Mouse (Mus musculus) midbrain, embryonic 14.5 days (tissue): ENCODE measurements around the gene Sowahb. TPM values are rescaled to one million over a fixed set of nuclear protein-coding genes. Genes with fewer than 3 reads are reported as not detected.

Experiments used
- ATAC-seq: fragments of 200-750 bp; cut with Nextera tagmentation; 2 replicates; pipeline ENCODE4 v1.8.0; 2017; ENCODE audit warnings: moderate number of reproducible peaks, moderate library complexity; ENCODE audit not compliant: low FRiP score, low TSS enrichment
- DNase-seq: peaks from one replicate; pipeline ENCODE4 v3.0.0-alpha.2; 2015
- H3K27ac ChIP-seq: fragments of 300-500 bp; sonication (generic); replicated peaks from 2 replicates; pipeline ENCODE4 v1.5.1; 2014; ENCODE audit warnings: mild to moderate bottlenecking, low read depth, low read length, moderate library complexity
- H3K27me3 ChIP-seq: fragments of 300-500 bp; sonication (generic); 2 replicates; pipeline ENCODE4 v1.6.1; 2014; ENCODE audit warnings: low read length, control low read depth, mixed read lengths; ENCODE audit not compliant: control insufficient read depth, insufficient read depth
- H3K36me3 ChIP-seq: fragments of 300-500 bp; sonication (generic); 2 replicates; pipeline ENCODE4 v1.6.1; 2014; ENCODE audit warnings: low read length, control low read depth; ENCODE audit not compliant: control insufficient read depth, insufficient read depth
- H3K4me1 ChIP-seq: fragments of 300-500 bp; sonication (generic); 2 replicates; pipeline ENCODE4 v1.6.1; 2014; ENCODE audit warnings: mild to moderate bottlenecking, antibody characterized with exemption, low read length, control low read depth; ENCODE audit not compliant: control insufficient read depth, insufficient read depth
- H3K4me2 ChIP-seq: fragments of 300-500 bp; sonication (generic); 2 replicates; pipeline ENCODE4 v1.6.1; 2014; ENCODE audit warnings: mild to moderate bottlenecking, low read length, moderate library complexity
- H3K4me3 ChIP-seq: fragments of 300-500 bp; sonication (generic); replicated peaks from 2 replicates; pipeline ENCODE4 v1.5.1; 2014; ENCODE audit warnings: low read depth, low read length
- H3K9ac ChIP-seq: fragments of 300-500 bp; sonication (generic); replicated peaks from 2 replicates; pipeline ENCODE4 v1.6.1; 2014; ENCODE audit warnings: mild to moderate bottlenecking, low read length, moderate library complexity
- H3K9me3 ChIP-seq: fragments of 300-500 bp; sonication (generic); 2 replicates; pipeline ENCODE4 v1.6.1; 2016; ENCODE audit warnings: low read length, control low read depth, mixed read lengths; ENCODE audit not compliant: control insufficient read depth
- WGBS: fragments of 180-500 bp; shearing (Covaris S2); extraction: QIAGEN DNeasy Blood & Tissue Kit; methylation state at CpG from one replicate; pipeline ENCODE4 v1.1.7; 2014; 5-methylcytosine and 5-hydroxymethylcytosine counted together
- polyA plus RNA-seq: library from polyadenylated mRNA; unstranded; fragments of >200 nt; fragmentation: Nextera tagmentation; extraction: Ambion mirVana; gene quantifications from 2 replicates; pipeline ENCODE4 v1.2.1, GENCODE M21; 2014

Sowahb gene
- polyA plus RNA-seq, 1 experiment from 2014 or later, result not detected

DNA sequence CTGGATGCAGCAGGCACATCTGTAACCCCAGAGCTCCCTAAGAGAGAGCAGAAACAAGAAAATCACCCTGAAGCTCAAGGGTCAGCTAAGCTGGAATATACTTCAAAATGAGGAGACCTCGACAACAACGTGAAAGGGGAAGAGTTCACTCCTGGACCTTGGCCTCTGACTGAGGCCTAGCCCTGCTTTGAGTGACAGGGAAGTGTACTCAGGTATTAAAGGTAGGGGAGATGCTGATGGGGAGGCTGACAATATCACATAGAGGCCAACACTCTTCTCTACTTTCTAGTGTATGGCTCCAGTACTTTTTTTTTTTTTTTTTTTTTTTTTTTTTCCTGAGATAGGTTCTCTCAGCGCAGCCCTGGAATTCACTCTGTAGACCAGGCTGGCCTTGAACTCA is 34.8 kb upstream of the Sowahb start:
- ATAC-seq (no peak), DNase-seq (no peak)
- no peak overlapping the region for H3K4me2 ChIP-seq
- H3K4me1 ChIP-seq, result no peaks in the 10 kb centered on the region
- H3K36me3 ChIP-seq, result no peaks in the 10 kb centered on the region
- H3K27ac ChIP-seq, result no peak overlapping the region
- H3K27me3 ChIP-seq, result no peaks in the 10 kb centered on the region
- H3K9ac ChIP-seq, result no peak overlapping the region
- WGBS, result 88% methylated on average over 3 of the region's 3 CpGs
- H3K9me3 ChIP-seq, result no peaks in the 10 kb centered on the region
- H3K4me3 ChIP-seq, result no peak overlapping the region

DNA sequence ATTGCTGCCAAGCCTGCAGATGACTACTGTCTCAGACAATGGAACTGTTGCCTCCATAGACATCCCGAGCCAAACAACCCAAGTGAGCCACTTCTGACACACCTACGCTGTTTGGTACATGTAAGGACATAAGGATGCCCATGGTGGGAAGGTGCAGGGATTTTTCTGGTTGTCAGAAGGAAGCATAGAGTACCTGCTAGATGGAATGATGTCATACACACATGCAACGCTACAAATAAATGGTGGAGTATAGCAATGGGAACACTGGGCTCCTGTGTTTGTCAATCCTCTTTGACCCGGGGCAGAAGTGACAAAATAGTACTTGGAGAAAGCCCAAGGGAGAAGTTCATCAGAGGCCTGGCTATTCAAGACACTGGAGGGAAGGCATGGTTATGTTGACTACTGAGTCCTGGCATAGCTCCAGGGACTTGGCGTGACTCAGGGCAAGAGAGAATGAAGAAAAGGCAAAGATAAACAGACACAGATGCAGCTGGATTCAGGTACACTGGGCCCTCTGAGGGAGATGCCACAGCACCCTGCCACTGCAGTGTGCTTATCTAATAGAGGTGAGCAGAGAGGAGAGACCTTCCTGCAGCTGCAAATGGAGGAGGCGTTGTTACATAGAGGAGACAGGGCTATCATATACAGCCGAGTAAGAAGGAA is 33.0 kb upstream of the Sowahb start:
- Histone ChIP-seq H3K36me3 (no peaks in the 10 kb centered on the region), H3K4me2 (no peak overlapping the region), H3K9me3 (no peaks in the 10 kb centered on the region), H3K4me1 (no peaks in the 10 kb centered on the region), H3K9ac (no peak overlapping the region), H3K27me3 (no peaks in the 10 kb centered on the region), H3K27ac (no peak overlapping the region), H3K4me3 (no peak overlapping the region)
- no peak for ATAC-seq
- DNase-seq, result no peak
- WGBS, result 88% methylated on average over 7 of the region's 7 CpGs

GRCm38 (mm10) chr5:93060865-93061264 is 16.0 kb upstream of the Sowahb start:
- no peak for DNase-seq
- 88% methylated on average over 4 of the region's 4 CpGs for WGBS
- no peaks in the 10 kb centered on the region for H3K36me3 ChIP-seq

GRCm38 (mm10) chr5:93053606-93054397 is 9.0 kb upstream of the Sowahb start:
- Histone ChIP-seq H3K27me3 (0 out of 2 replicates have a peak, but pooled peaks cover 5% of the 10 kb centered on the region), H3K36me3 (no peaks in the 10 kb centered on the region), H3K9ac (no peak overlapping the region), H3K27ac (no peak overlapping the region), H3K4me3 (no peak overlapping the region), H3K4me1 (no peaks in the 10 kb centered on the region), H3K4me2 (no peak overlapping the region), H3K9me3 (no peaks in the 10 kb centered on the region)
- DNase-seq, result no peak
- 52% methylated on average over 8 of the region's 8 CpGs for WGBS
- ATAC-seq, result no peak

More at GRCm38 (mm10) chr5:93060865-93061264, 16.0 kb upstream of the Sowahb start:
- Histone ChIP-seq H3K27ac (no peak overlapping the region), H3K9ac (no peak overlapping the region), H3K9me3 (no peaks in the 10 kb centered on the region), H3K4me3 (no peak overlapping the region), H3K4me2 (no peak overlapping the region), H3K4me1 (no peaks in the 10 kb centered on the region), H3K27me3 (no peaks in the 10 kb centered on the region)
- ATAC-seq, result no peak

DNA sequence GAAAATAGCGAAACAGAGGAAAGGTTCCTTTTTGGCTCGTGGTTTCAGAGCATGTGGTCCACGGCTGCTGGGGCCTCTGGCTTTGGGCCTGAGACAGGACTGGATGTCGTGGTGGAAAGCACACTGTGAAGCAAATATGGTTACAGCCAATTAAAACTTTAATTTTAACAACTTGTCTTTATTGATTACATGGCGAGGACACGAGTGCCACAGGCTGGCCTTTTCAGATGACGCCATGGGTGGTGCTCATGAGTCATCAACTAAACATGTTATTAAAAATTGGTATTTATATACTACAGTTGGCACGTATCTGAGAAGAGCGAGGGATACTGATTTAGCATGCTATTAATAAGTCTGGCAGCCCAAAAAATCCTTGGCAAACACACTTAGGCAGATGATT is 7.1 kb upstream of the Sowahb start:
- no peaks in the 10 kb centered on the region for H3K4me1 ChIP-seq
- no peak overlapping the region for H3K4me3 ChIP-seq
- H3K27me3 ChIP-seq, result peaks cover 12% of the 10 kb centered on the region
- H3K36me3 ChIP-seq, result no peaks in the 10 kb centered on the region
- DNase-seq, result no peak
- H3K9me3 ChIP-seq, result no peaks in the 10 kb centered on the region
- 88% methylated on average over 9 of the region's 9 CpGs for WGBS
- no peak overlapping the region for H3K4me2 ChIP-seq
- ATAC-seq, result no peak
- no peak overlapping the region for H3K9ac ChIP-seq
- H3K27ac ChIP-seq, result no peak overlapping the region

GRCm38 (mm10) chr5:93051041-93051440 is 6.2 kb upstream of the Sowahb start:
- no peaks in the 10 kb centered on the region for H3K36me3 ChIP-seq
- no peak overlapping the region for H3K9ac ChIP-seq
- no peak overlapping the region for H3K4me2 ChIP-seq
- 52% methylated on average over 5 of the region's 5 CpGs for WGBS
- H3K27ac ChIP-seq, result no peak overlapping the region
- H3K9me3 ChIP-seq, result no peaks in the 10 kb centered on the region
- DNase-seq (no peak), ATAC-seq (no peak)
- peaks cover 21% of the 10 kb centered on the region for H3K27me3 ChIP-seq
- H3K4me1 ChIP-seq, result no peaks in the 10 kb centered on the region
- H3K4me3 ChIP-seq, result no peak overlapping the region

DNA sequence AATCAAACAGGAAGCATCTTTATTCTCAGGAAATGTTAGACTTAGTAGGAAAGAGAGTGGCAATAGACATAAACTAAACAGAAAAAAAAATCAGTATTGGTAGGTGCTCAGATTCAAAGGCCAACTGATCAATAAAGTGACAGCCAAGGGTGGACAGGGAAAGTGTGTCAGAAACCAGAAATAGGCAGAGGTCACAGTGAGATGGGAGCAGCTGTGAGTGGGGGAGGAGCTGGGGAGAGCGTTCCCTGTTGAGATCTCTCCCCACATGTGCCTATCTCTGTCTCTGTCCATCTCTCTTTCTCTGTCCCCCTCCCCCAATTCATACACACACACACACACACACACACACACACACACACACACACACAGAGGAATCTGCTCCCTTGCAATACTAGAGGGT is 5.1 kb upstream of the Sowahb start:
- Histone ChIP-seq H3K27ac (no peak overlapping the region), H3K9me3 (no peaks in the 10 kb centered on the region), H3K36me3 (no peaks in the 10 kb centered on the region), H3K4me1 (peaks cover 4% of the 10 kb centered on the region; the same call in 1 of the 2 replicates), H3K4me2 (no peak overlapping the region), H3K4me3 (no peak overlapping the region), H3K9ac (no peak overlapping the region), H3K27me3 (peaks cover 28% of the 10 kb centered on the region)
- WGBS, result 80% methylated on average over 1 of the region's 1 CpGs
- no peak for ATAC-seq
- no peak for DNase-seq

- DNase-seq (no peak), ATAC-seq (no peak)
- Histone ChIP-seq H3K4me3 (no peak overlapping the region), H3K9ac (no peak overlapping the region), H3K9me3 (no peaks in the 10 kb centered on the region), H3K36me3 (no peaks in the 10 kb centered on the region), H3K4me2 (no peak overlapping the region), H3K27ac (no peak overlapping the region), H3K27me3 (peaks cover 41% of the 10 kb centered on the region), H3K4me1 (peaks cover 12% of the 10 kb centered on the region)
- WGBS, result 65% methylated on average over 13 of the region's 13 CpGs
These were observed 3.8 kb upstream of the Sowahb start for GRCm38 (mm10) chr5:93048481-93049240.
